Mouse (Mus musculus) cerebellum, adult 11 months (tissue): ENCODE measurements around the gene Samd9l.
"Not testable (repeated sequence)": the region's sequence is repeated elsewhere in the genome, so short reads cannot be mapped to it uniquely, and the experiment has no call there.

Source experiments
- DNase-seq: peaks from one replicate; pipeline ENCODE4 v3.0.0; 2022

The Samd9l gene

DNA sequence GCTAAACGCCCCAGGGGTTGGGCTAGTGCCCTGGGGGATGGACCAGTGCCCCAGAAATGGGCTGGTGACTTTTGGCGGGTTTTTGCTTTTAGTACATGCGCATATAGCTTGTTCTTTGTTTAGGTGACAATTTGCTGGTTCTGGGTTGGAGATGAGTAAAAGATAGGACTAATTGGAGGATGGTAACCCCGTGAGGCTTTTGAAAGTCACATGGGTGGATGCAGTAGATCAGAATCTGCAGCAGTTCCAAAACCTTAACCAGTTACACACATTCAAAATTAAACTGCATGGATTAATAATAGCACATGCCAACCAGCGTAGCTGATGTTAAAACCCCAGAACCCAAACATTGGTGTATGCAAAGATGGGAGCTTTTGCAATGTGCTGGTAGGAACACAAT is 57.9 kb downstream of the Samd9l start:
- no peak for DNase-seq

DNA sequence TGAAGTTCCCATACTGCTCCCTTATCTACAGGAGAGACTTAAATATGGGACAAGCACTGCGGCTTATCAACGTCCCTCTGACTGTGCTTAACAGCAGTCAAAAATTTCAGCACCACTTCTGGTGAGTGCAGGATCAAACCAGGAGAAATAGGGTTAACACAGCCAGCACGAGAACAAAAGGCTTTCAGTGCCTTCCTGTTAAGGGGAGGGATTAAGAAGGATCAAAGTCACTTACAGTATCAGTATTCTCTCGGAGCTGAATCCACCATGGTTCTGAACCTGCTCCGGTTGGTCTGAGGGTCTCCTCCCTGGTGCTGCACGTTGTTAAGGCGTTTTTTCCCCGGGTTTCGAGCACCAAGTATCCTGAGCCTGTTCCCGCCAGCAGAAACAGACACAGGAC is 58.4 kb downstream of the Samd9l start:
- not testable (repeated sequence) for DNase-seq

DNA sequence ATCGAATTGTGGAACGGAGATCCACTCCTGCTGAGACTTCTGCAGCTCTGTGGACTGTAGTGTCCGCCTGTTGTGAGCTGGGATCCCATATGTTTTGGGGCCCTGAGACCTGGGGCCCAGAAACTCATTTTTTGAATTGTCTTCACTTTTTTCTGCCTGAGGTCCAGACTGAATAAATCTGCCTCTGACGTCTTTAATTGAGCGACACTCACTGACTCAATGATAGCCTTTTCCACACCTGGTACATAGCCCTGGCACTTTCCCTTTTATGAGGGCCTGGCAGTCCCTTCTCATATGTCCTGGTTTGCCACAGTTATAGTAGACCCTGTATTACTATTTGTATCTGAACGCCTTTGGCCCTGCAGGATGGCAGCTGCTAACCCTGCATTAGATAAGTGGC is 60.2 kb downstream of the Samd9l start:
- not testable (repeated sequence) for DNase-seq
